Mouse (Mus musculus): ENCODE data around the gene Plppr2. TPM values are rescaled to one million over a fixed set of nuclear protein-coding genes. Genes with fewer than 3 reads are reported as not detected.
A peak's percentile ranks its signal among the peaks of the same experiment; 100 is the strongest.

Gene Plppr2
- polyA plus RNA-seq, 1 experiment = 3.1 TPM

GRCm38 (mm10) chr9:21959244-21959643 lies 22.4 kb downstream of the Plppr2 start:
- TF ChIP-seq FLI1 (IDR thresholded peaks at IDR 0.05; ENCODE audit: low read length) (no peak), GATA1 (IDR thresholded peaks at IDR 0.05; ENCODE audit: borderline replicate concordance, low read length) (no peak)
- H3K9me3 ChIP-seq = no peaks in the 10 kb centered on the region
- peaks cover 82% of the 10 kb centered on the region for H3K4me1 ChIP-seq
- H3K36me3 ChIP-seq (replicated peaks; ENCODE audit: low read length) = peaks cover 41% of the 10 kb centered on the region
- H3K4me3 ChIP-seq (replicated peaks) = peak overlapping the region; percentile 62
- no peaks in the 10 kb centered on the region for H3K27me3 ChIP-seq (replicated peaks)

DNA sequence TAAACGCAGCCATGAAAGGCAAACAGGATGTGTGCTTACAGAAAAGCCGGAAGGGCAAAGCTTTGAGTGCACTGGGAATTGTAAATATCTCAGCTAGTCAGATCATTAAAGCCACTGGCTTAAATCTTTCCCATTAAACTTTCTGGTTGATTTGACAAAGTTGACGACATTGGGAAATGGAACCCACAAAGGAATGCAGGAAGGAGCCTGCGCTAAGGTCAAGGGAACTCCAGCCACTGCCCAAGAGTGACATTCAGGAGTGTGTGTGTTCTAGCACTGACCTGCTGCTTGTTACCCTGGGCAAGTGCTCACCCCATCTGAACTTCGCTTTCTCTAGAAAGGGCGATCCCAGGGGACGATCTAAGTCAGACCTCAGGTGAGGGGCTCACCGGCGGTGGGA lies 23.3 kb downstream of the Plppr2 start:
- Histone ChIP-seq H3K9me3 (no peaks in the 10 kb centered on the region), H3K4me3 (replicated peaks) (peak overlapping the region; percentile 64), H3K36me3 (replicated peaks; ENCODE audit: low read length) (peaks cover 41% of the 10 kb centered on the region), H3K27me3 (replicated peaks) (no peaks in the 10 kb centered on the region), H3K4me1 (peaks cover 81% of the 10 kb centered on the region)
- TF ChIP-seq FLI1 (IDR thresholded peaks at IDR 0.05; ENCODE audit: low read length) (no peak), GATA1 (IDR thresholded peaks at IDR 0.05; ENCODE audit: borderline replicate concordance, low read length) (no peak)

- Histone ChIP-seq H3K4me1 (peaks cover 86% of the 10 kb centered on the region), H3K4me3 (replicated peaks) (peak overlapping the region; percentile 96), H3K27me3 (replicated peaks) (no peaks in the 10 kb centered on the region), H3K36me3 (replicated peaks; ENCODE audit: low read length) (peaks cover 41% of the 10 kb centered on the region), H3K9me3 (no peaks in the 10 kb centered on the region)
- TF ChIP-seq FLI1 (IDR thresholded peaks at IDR 0.05; ENCODE audit: low read length) = no peak
- TF ChIP-seq GATA1 (IDR thresholded peaks at IDR 0.05; ENCODE audit: borderline replicate concordance, low read length) = no peak
Measured at GRCm38 (mm10) chr9:21960558-21961208, 23.9 kb downstream of the Plppr2 start.

GRCm38 (mm10) chr9:21961366-21961980 lies 24.6 kb downstream of the Plppr2 start:
- H3K27me3 ChIP-seq (replicated peaks) = no peaks in the 10 kb centered on the region
- peak overlapping the region; percentile 96 for H3K4me3 ChIP-seq (replicated peaks)
- peaks cover 91% of the 10 kb centered on the region for H3K4me1 ChIP-seq
- H3K9me3 ChIP-seq = no peaks in the 10 kb centered on the region
- TF ChIP-seq FLI1 (IDR thresholded peaks at IDR 0.05; ENCODE audit: low read length) (no peak), GATA1 (IDR thresholded peaks at IDR 0.05; ENCODE audit: borderline replicate concordance, low read length) (no peak)
- peaks cover 41% of the 10 kb centered on the region for H3K36me3 ChIP-seq (replicated peaks; ENCODE audit: low read length)

GRCm38 (mm10) chr9:21962010-21962409 lies 25.2 kb downstream of the Plppr2 start:
- Histone ChIP-seq H3K4me3 (replicated peaks) (peak overlapping the region; percentile 96), H3K9me3 (no peaks in the 10 kb centered on the region), H3K4me1 (peaks cover 86% of the 10 kb centered on the region), H3K27me3 (replicated peaks) (no peaks in the 10 kb centered on the region), H3K36me3 (replicated peaks; ENCODE audit: low read length) (peaks cover 41% of the 10 kb centered on the region)
- TF ChIP-seq GATA1 (IDR thresholded peaks at IDR 0.05; ENCODE audit: borderline replicate concordance, low read length) (no peak), FLI1 (IDR thresholded peaks at IDR 0.05; ENCODE audit: low read length) (no peak)

GRCm38 (mm10) chr9:21962416-21963059 lies 25.7 kb downstream of the Plppr2 start:
- Histone ChIP-seq H3K27me3 (replicated peaks) (peaks cover 3% of the 10 kb centered on the region), H3K9me3 (no peaks in the 10 kb centered on the region), H3K4me3 (replicated peaks) (peak overlapping the region; percentile 96), H3K4me1 (peaks cover 81% of the 10 kb centered on the region), H3K36me3 (replicated peaks; ENCODE audit: low read length) (peaks cover 39% of the 10 kb centered on the region)
- TF ChIP-seq FLI1 (IDR thresholded peaks at IDR 0.05; ENCODE audit: low read length) (no peak), GATA1 (IDR thresholded peaks at IDR 0.05; ENCODE audit: borderline replicate concordance, low read length) (peak; percentile 34; the same call in 1 of the 3 replicates)

DNA sequence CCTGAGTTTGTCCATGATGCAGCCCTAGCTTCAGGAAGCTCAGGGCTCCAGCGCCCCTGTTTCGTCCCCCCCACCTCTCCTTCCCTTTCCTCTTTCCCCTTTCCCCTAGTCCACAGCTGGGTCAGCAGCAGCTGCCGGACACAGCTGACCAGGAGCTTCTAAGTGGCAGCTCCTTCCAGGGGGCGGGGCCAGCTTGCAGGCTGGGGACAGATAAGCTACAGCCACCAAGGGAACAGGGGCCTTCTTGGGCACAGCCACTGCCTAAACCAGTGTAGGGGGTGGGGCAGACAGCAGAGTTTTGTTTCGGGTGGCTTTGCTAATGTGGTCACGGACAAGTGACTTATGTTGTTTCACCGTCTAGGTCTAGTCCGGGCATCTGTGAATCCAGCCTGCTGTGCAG lies 26.6 kb downstream of the Plppr2 start, which contains the start of gene Epor:
Gene Epor (minus strand): TSS at position 90 of the 400 bp plus-strand sequence.
- no peak for TF ChIP-seq FLI1 (IDR thresholded peaks at IDR 0.05; ENCODE audit: low read length)
- peak; percentile 56; the same call in 1 of the 3 replicates for TF ChIP-seq GATA1 (IDR thresholded peaks at IDR 0.05; ENCODE audit: borderline replicate concordance, low read length)
- no peaks in the 10 kb centered on the region for H3K9me3 ChIP-seq
- H3K4me1 ChIP-seq = peaks cover 76% of the 10 kb centered on the region
- H3K36me3 ChIP-seq (replicated peaks; ENCODE audit: low read length) = peaks cover 34% of the 10 kb centered on the region
- peak within 1 kb of the TSS; percentile 96 for H3K4me3 ChIP-seq (replicated peaks)
- peaks cover 10% of the 10 kb centered on the region for H3K27me3 ChIP-seq (replicated peaks)

GRCm38 (mm10) chr9:21968883-21969282 lies 32.0 kb downstream of the Plppr2 start:
- no peak for TF ChIP-seq FLI1 (IDR thresholded peaks at IDR 0.05; ENCODE audit: low read length)
- TF ChIP-seq GATA1 (IDR thresholded peaks at IDR 0.05; ENCODE audit: borderline replicate concordance, low read length) = no peak
- Histone ChIP-seq H3K4me3 (replicated peaks) (no peak overlapping the region), H3K27me3 (replicated peaks) (peaks cover 47% of the 10 kb centered on the region), H3K4me1 (peaks cover 25% of the 10 kb centered on the region), H3K36me3 (replicated peaks; ENCODE audit: low read length) (no peaks in the 10 kb centered on the region), H3K9me3 (no peaks in the 10 kb centered on the region)

GRCm38 (mm10) chr9:21969304-21969703 lies 32.5 kb downstream of the Plppr2 start:
- peaks cover 52% of the 10 kb centered on the region for H3K27me3 ChIP-seq (replicated peaks)
- H3K4me3 ChIP-seq (replicated peaks) = no peak overlapping the region
- H3K9me3 ChIP-seq = no peaks in the 10 kb centered on the region
- no peaks in the 10 kb centered on the region for H3K36me3 ChIP-seq (replicated peaks; ENCODE audit: low read length)
- H3K4me1 ChIP-seq = peaks cover 21% of the 10 kb centered on the region
- TF ChIP-seq GATA1 (IDR thresholded peaks at IDR 0.05; ENCODE audit: borderline replicate concordance, low read length) (no peak), FLI1 (IDR thresholded peaks at IDR 0.05; ENCODE audit: low read length) (no peak)

Data from megakaryocyte, embryonic 14.5 days (primary cell).